Mouse (Mus musculus) liver, postnatal 0 days (tissue): ENCODE measurements around the gene Dock8.

Experiments used
- CTCF ChIP-seq: sonication (generic); IDR thresholded peaks from 2 replicates; pipeline ENCODE4 v1.5.1; 2016; ENCODE audit warnings: antibody characterized with exemption, low read depth
- EP300 ChIP-seq: IDR thresholded peaks from 2 replicates; pipeline ENCODE4 v1.6.1; 2016; ENCODE audit warnings: antibody characterized with exemption, low read depth, mild to moderate bottlenecking

DNA sequence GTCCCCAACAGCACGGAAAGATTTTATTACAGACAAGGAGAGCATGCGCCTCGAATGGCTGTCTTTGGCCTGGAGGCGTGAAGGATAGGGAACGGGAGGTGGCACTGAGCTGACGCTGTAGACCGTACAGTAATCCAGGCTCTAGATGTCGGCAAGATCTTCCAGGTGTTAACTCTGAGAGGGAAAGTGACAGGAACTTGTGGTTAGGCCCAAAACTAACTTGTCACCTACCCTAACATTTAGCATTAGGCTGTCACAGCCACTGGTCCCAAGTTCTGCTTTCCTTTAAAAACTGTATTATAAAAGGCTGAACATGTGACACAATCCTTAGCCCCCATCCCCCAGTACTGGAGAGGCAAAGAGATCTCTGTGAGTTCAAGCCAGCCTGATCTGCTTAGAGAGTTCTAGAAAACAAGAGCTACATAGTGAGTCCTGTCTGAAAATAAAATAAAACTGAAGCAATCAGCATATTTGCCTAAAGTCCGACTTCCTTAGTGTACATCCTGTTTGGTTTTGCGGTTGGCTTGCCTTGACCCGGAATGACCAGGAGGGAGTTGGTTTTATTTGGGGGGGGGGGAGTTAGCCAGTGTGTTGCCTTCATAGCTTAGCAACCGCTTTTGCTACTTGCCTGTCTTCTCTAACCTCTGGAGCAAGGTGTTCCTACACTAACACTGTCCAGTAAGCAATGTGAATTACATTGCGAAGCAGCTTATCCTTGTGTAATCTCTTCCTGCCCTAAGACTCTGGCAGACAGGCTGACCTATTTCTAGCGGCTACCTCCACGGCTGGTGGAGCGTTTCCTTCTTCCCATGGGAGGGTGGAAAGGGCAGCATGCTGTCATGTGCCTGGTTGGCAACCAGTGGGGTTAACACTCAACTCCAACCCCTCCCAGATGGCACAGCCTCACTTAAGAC lies 138.8 kb downstream of the Dock8 start:
- TF ChIP-seq CTCF (no peak), EP300 (0 out of 2 replicates have a peak, but pooled peaks have one; percentile 34)
